Mouse (Mus musculus) CD4-positive, CD25-positive, alpha-beta regulatory T cell, adult 2 months (primary cell): ENCODE results near the gene Foxr1.

Experiments
- DNase-seq: peaks from one replicate; pipeline ENCODE4 v3.0.0-alpha.2; 2012; ENCODE audit warnings: low read depth, low spot score

The Foxr1 gene

GRCm38 (mm10) chr9:44440961-44441360 lies at the start of gene Foxr1:
TSS of gene Foxr1 (minus strand) at chr9:44441136.
- no peak for DNase-seq

GRCm38 (mm10) chr9:44490086-44490967 lies 49.4 kb upstream of the Foxr1 start:
- DNase-seq: no peak

GRCm38 (mm10) chr9:44489651-44490085 lies 48.7 kb upstream of the Foxr1 start:
- no peak for DNase-seq

- no peak for DNase-seq
Measured at GRCm38 (mm10) chr9:44488855-44489381, 48.0 kb upstream of the Foxr1 start.

GRCm38 (mm10) chr9:44488416-44488815 lies 47.5 kb upstream of the Foxr1 start:
- no peak for DNase-seq

- DNase-seq: no peak
Measured at GRCm38 (mm10) chr9:44487441-44487840, 46.5 kb upstream of the Foxr1 start.

GRCm38 (mm10) chr9:44486741-44487421 lies 45.9 kb upstream of the Foxr1 start:
- DNase-seq: no peak

- DNase-seq: no peak
Measured at GRCm38 (mm10) chr9:44486335-44486734, 45.4 kb upstream of the Foxr1 start.

GRCm38 (mm10) chr9:44485516-44486161 lies 44.7 kb upstream of the Foxr1 start:
- DNase-seq: no peak

- no peak for DNase-seq
Measured at GRCm38 (mm10) chr9:44485105-44485515, 44.2 kb upstream of the Foxr1 start.

- DNase-seq: no peak
Measured at GRCm38 (mm10) chr9:44484311-44485104, 43.6 kb upstream of the Foxr1 start.

GRCm38 (mm10) chr9:44483510-44484044 lies 42.6 kb upstream of the Foxr1 start:
- DNase-seq: peak; percentile 58

- DNase-seq: peak; percentile 48
Measured at GRCm38 (mm10) chr9:44483041-44483509, 42.1 kb upstream of the Foxr1 start.

GRCm38 (mm10) chr9:44482552-44482951 lies 41.6 kb upstream of the Foxr1 start, which contains the start of gene Bcl9l:
TSS of gene Bcl9l (plus strand) at chr9:44482825.
- DNase-seq: peak; percentile 92

- no peak for DNase-seq
Measured at GRCm38 (mm10) chr9:44482112-44482511, 41.2 kb upstream of the Foxr1 start.

- DNase-seq: peak; percentile 90
Measured at GRCm38 (mm10) chr9:44479628-44480428, 38.9 kb upstream of the Foxr1 start.

- no peak for DNase-seq
Measured at GRCm38 (mm10) chr9:44478959-44479605, 38.1 kb upstream of the Foxr1 start.

GRCm38 (mm10) chr9:44478229-44478921 lies 37.4 kb upstream of the Foxr1 start:
- DNase-seq: peak; percentile 49
